Mouse (Mus musculus) heart, embryonic 16.5 days (tissue): ENCODE measurements at regions not wholly inside any gene's neighbourhood (a gene's known extent, or its start where the extent isn't known, plus 50 kb on each side); places are given as distances from the start of the nearest gene placed in this dataset.

Source experiments
- ATAC-seq: fragments of 200-750 bp; cut with Nextera tagmentation; replicated peaks from 2 replicates; pipeline ENCODE4 v1.8.0; 2017; ENCODE audit warnings: moderate number of reproducible peaks; ENCODE audit not compliant: insufficient read depth, low FRiP score; ENCODE audit errors: extremely low read depth
- H3K27ac ChIP-seq: fragments of 300-500 bp; sonication (generic); 2 replicates; pipeline ENCODE4 v1.5.1; 2014; ENCODE audit warnings: mild to moderate bottlenecking, low read length, control low read depth, moderate library complexity
- H3K27me3 ChIP-seq: fragments of 300-500 bp; sonication (generic); 2 replicates; pipeline ENCODE4 v1.6.1; 2014; ENCODE audit warnings: low read length, mixed read lengths; ENCODE audit not compliant: control insufficient read depth, insufficient read depth
- H3K36me3 ChIP-seq: fragments of 300-500 bp; sonication (generic); 2 replicates; pipeline ENCODE4 v1.6.1; 2014; ENCODE audit not compliant: control insufficient read depth, insufficient read depth
- H3K4me1 ChIP-seq: fragments of 300-500 bp; sonication (generic); 2 replicates; pipeline ENCODE4 v1.6.1; 2014; ENCODE audit warnings: low read length, mixed read lengths; ENCODE audit not compliant: control insufficient read depth, insufficient read depth
- H3K4me2 ChIP-seq: fragments of 300-500 bp; sonication (generic); 2 replicates; pipeline ENCODE4 v1.6.1; 2014; ENCODE audit warnings: low read depth, mild to moderate bottlenecking, control low read depth, low read length
- H3K4me3 ChIP-seq: fragments of 300-500 bp; sonication (generic); 2 replicates; pipeline ENCODE4 v1.5.1; 2014; ENCODE audit warnings: mild to moderate bottlenecking, control low read depth, low read length
- H3K9ac ChIP-seq: fragments of 300-500 bp; sonication (generic); 2 replicates; pipeline ENCODE4 v1.6.1; 2014; ENCODE audit warnings: low read length, control low read depth
- H3K9me3 ChIP-seq: fragments of 300-500 bp; sonication (generic); replicated peaks from 2 replicates; pipeline ENCODE4 v1.6.1; 2016; ENCODE audit warnings: low read length; ENCODE audit not compliant: control insufficient read depth
- WGBS: fragments of 180-500 bp; shearing (Covaris S2); extraction: QIAGEN DNeasy Blood & Tissue Kit; methylation state at CpG from one replicate; pipeline ENCODE4 v1.1.7; 2014; 5-methylcytosine and 5-hydroxymethylcytosine counted together

DNA sequence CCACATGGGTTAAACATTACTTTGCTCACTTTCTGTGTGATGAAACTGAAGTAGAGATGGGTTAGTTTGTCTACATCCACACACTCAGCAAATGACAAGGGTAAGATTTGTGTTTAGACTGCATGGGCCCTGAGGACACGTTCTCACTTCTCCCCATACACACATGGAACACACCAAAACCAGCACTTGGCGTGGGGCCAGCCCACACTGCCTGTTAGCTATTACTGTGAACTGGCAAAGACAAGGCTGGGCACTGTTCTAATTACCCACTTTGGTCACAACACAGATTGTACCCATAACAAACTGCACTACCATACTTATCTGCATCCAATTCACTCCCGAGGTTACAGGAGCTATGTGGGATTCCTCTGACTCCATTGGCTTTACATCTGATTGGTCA lies 430.4 kb downstream of the Etnk1 start:
- Histone ChIP-seq H3K9me3 (no peaks in the 10 kb centered on the region), H3K4me1 (no peaks in the 10 kb centered on the region), H3K36me3 (no peaks in the 10 kb centered on the region), H3K4me3 (no peak overlapping the region), H3K9ac (no peak overlapping the region), H3K27ac (no peak overlapping the region), H3K27me3 (no peaks in the 10 kb centered on the region), H3K4me2 (no peak overlapping the region)
- WGBS = 82% methylated on average over 3 of the region's 3 CpGs
- no peak for ATAC-seq

DNA sequence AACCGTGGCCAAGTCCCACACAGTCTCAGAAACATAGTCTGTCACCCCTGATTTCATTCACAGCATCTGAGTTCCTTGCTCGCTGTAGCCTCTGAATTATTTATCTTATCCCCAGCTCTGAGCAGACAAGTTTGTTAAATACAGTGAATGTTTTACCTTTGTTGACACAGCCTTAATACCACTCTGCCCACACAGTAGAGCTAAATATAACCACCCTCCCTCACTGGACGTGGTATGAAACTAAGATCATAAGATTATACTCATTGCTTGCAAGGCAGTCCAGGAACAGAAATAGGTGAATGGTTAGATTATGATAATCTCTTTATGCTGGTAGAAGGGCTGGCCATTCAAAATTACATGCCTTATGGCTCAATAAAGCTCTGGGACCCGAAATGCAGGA lies 431.9 kb downstream of the Etnk1 start:
- ATAC-seq = no peak
- 40% methylated on average over 4 of the region's 4 CpGs for WGBS
- Histone ChIP-seq H3K4me3 (no peak overlapping the region), H3K27ac (no peak overlapping the region), H3K9ac (no peak overlapping the region), H3K4me1 (no peaks in the 10 kb centered on the region), H3K27me3 (no peaks in the 10 kb centered on the region), H3K9me3 (no peaks in the 10 kb centered on the region), H3K36me3 (no peaks in the 10 kb centered on the region), H3K4me2 (no peak overlapping the region)

DNA sequence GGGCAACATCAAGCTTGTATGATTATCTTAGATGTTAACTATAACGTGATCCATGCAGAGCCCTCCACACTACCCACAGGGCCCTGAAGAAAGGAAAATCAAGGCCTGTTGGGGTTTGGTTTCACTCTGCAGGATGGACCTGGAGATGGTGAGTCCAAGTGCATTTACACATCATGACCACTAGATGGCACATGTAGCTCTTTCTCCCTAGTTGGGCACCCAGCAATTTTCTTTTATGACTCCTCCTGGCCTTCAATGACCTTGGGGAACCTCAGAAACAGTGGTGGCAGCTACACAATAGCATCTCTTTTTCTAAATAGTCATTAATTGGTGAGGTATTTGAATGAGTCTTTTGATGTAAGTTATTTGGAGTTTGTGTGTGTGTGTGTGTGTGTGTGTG lies 442.1 kb downstream of the Etnk1 start:
- Histone ChIP-seq H3K27ac (no peak overlapping the region), H3K27me3 (no peaks in the 10 kb centered on the region), H3K4me1 (no peaks in the 10 kb centered on the region), H3K36me3 (no peaks in the 10 kb centered on the region), H3K9ac (no peak overlapping the region), H3K4me2 (no peak overlapping the region), H3K4me3 (no peak overlapping the region), H3K9me3 (0 out of 2 replicates have a peak, but pooled peaks cover 3% of the 10 kb centered on the region)
- ATAC-seq = no peak
- WGBS = 73% methylated on average over 1 of the region's 1 CpGs

DNA sequence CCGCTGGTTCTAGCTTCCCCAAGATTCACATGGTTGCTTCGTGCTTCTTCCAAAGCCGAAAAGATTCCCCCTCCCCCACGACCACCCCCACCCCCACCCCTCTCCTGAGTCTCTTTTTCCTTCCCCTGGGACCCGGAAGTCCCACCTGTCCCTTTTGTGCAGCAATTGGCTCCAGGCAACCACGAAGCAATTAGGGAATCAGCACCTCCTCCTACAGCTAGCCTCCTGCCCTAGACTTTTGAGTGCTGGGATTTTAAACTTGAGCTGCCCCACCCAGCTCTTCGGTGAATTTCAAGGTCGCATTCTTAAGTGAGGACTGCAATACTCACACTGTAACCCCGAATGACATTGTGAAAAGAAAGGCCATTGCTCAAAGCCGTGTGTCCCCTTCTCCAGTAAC lies 445.9 kb downstream of the Etnk1 start:
- H3K4me3 ChIP-seq = no peak overlapping the region
- no peak overlapping the region for H3K4me2 ChIP-seq
- 72% methylated on average over 10 of the region's 10 CpGs for WGBS
- H3K4me1 ChIP-seq = no peaks in the 10 kb centered on the region
- H3K27me3 ChIP-seq = no peaks in the 10 kb centered on the region
- no peak overlapping the region for H3K9ac ChIP-seq
- no peaks in the 10 kb centered on the region for H3K36me3 ChIP-seq
- no peak overlapping the region for H3K27ac ChIP-seq
- H3K9me3 ChIP-seq = 0 out of 2 replicates have a peak, but pooled peaks cover 3% of the 10 kb centered on the region
- no peak for ATAC-seq

DNA sequence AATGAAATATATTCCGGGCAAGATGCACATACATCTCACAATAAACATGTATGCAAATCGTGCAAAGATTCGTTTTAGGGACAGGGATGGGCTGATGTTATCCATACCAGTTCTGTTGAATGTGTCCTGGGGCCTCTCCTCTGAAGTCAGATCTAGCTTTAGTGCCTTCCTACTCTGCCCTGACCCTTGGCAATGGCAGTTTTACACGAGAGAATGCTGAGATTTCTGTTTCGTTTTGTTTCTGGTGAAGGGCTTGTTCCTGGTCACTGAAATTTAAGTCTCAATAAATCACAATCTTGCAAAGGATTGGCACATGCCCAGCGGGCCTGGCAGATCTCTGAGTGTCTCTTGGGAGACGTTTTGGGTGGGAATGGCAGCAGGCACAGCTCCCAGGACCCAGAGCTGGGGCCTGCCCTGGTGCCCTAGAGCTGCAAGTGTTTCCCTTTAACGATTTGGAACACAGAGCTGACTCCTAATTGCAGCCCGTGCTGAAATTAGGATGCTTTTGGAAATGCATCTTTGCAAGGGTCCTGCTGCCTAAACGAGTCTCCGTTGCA lies 447.5 kb downstream of the Etnk1 start:
- Histone ChIP-seq H3K36me3 (no peaks in the 10 kb centered on the region), H3K27me3 (no peaks in the 10 kb centered on the region), H3K4me1 (no peaks in the 10 kb centered on the region), H3K9ac (no peak overlapping the region), H3K9me3 (no peaks in the 10 kb centered on the region), H3K27ac (no peak overlapping the region), H3K4me2 (no peak overlapping the region), H3K4me3 (no peak overlapping the region)
- 77% methylated on average over 11 of the region's 11 CpGs for WGBS
- ATAC-seq = no peak

DNA sequence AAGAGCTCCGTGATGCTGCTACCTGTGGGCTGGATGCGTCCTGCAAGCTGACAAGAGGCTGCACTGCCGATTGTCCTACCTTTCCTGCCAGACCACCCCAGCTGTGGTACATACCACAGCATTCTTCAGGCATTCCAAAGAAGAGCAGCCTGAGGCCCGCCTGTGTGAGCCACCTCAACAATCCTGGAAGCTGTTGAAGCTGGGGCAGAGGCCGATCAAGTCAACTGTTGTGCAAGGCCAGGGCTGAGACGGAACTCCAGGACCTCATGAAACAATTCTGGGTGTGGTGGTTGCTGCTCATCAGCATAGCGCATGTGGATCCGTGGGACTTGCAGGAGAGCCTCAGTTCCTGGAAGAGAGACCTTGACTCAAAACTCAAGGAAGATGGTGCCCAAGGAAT lies 448.3 kb downstream of the Etnk1 start:
- Histone ChIP-seq H3K36me3 (no peaks in the 10 kb centered on the region), H3K27ac (no peak overlapping the region), H3K4me1 (no peaks in the 10 kb centered on the region), H3K4me3 (no peak overlapping the region), H3K4me2 (no peak overlapping the region), H3K9me3 (no peaks in the 10 kb centered on the region), H3K9ac (no peak overlapping the region), H3K27me3 (no peaks in the 10 kb centered on the region)
- 63% methylated on average over 8 of the region's 8 CpGs for WGBS
- no peak for ATAC-seq

DNA sequence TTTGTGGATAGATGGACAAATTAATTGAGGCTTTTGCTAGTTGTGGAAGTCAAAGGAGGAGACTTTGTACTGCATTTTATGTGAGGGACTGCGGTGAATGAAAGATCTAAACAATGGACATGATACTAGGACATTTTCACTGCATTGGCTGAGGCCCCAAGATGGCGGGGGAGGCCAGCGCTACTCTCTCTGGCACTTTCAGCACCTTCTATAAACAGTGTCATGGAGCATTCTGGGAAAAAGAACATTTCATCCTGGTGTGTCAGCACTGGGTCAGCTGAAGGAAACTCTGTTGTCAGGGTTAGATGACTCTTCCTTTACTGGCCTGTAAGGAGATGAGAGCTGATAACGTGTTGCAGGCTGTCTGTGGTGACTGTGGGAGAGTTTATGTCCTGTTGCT lies 449.4 kb downstream of the Etnk1 start:
- Histone ChIP-seq H3K4me3 (no peak overlapping the region), H3K27me3 (no peaks in the 10 kb centered on the region), H3K4me2 (no peak overlapping the region), H3K27ac (no peak overlapping the region), H3K9me3 (no peaks in the 10 kb centered on the region), H3K4me1 (no peaks in the 10 kb centered on the region), H3K36me3 (no peaks in the 10 kb centered on the region), H3K9ac (no peak overlapping the region)
- 84% methylated on average over 4 of the region's 4 CpGs for WGBS
- ATAC-seq = no peak

DNA sequence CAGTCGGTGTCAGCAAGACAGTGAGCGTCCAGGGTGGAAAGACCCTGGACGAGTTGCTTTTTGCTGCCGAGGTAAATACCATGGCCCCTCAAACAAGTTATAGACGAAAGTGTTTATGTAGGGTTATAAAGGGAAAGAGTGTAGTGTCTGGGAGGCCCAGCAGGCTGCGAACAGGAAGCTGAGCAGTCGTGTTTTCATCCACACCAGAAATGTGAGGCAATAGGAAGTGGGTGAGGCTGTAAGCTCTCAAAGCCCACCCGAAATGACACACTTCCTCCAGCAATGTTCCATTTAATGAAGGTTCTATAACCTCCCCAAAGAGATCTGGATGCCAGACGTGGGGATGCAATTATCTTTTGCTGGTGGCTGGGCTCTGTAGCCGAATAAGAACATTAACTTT lies 451.5 kb downstream of the Etnk1 start:
- no peak for ATAC-seq
- H3K36me3 ChIP-seq = no peaks in the 10 kb centered on the region
- no peaks in the 10 kb centered on the region for H3K4me1 ChIP-seq
- no peaks in the 10 kb centered on the region for H3K27me3 ChIP-seq
- H3K9me3 ChIP-seq = no peaks in the 10 kb centered on the region
- H3K4me2 ChIP-seq = peak overlapping the region; percentile 27; the same call in 1 of the 2 replicates
- H3K4me3 ChIP-seq = no peak overlapping the region
- 52% methylated on average over 10 of the region's 10 CpGs for WGBS
- no peak overlapping the region for H3K9ac ChIP-seq
- H3K27ac ChIP-seq = no peak overlapping the region

DNA sequence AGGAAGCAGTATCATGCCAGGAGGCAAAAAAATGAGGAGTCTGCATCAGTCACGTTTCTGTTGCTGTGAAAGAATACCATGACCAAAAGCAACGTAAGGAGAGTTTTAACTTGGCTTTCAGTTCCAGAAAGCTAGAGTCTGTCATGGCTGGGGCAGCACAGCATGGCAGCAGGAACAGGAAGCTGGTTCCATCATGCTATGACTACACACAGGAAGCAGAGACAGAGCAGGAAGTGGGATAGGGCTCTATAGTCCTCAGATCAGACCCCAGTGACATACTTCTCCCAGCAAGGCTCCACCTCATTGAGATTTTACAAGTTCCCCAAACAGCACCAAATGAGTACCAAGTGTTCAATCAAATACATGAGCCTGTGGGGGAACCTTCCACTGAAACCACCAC lies 453.6 kb downstream of the Etnk1 start:
- Histone ChIP-seq H3K4me1 (no peaks in the 10 kb centered on the region), H3K4me2 (no peak overlapping the region), H3K9me3 (no peaks in the 10 kb centered on the region), H3K4me3 (no peak overlapping the region), H3K9ac (no peak overlapping the region), H3K36me3 (no peaks in the 10 kb centered on the region), H3K27ac (no peak overlapping the region), H3K27me3 (no peaks in the 10 kb centered on the region)
- no peak for ATAC-seq
- WGBS = 77% methylated on average over 2 of the region's 2 CpGs

DNA sequence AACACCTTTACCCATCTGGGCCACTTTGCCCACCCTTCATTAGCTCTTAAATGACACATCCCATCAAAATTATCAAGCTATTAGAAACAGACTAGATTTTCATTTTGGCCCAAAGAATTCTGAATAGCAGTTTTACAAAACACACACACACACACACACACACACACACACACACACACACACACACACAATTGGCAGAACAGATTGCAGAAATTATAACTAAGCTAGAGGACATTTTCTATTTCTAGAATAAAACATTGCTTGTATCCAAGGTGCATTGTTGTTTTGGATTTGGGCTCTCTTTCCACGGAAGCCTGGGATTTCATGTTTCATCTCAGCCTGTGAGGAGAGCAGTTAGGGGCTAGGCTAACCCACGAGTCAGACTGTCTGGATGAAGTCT lies 455.1 kb downstream of the Etnk1 start:
- WGBS = 68% methylated on average over 2 of the region's 2 CpGs
- no peaks in the 10 kb centered on the region for H3K36me3 ChIP-seq
- ATAC-seq = no peak
- no peaks in the 10 kb centered on the region for H3K27me3 ChIP-seq
- no peaks in the 10 kb centered on the region for H3K4me1 ChIP-seq
- no peak overlapping the region for H3K27ac ChIP-seq
- H3K4me3 ChIP-seq = no peak overlapping the region
- H3K9ac ChIP-seq = no peak overlapping the region
- H3K4me2 ChIP-seq = no peak overlapping the region
- H3K9me3 ChIP-seq = no peaks in the 10 kb centered on the region
